Mouse (Mus musculus) stomach, postnatal 0 days (tissue): ENCODE results near the gene Gm45717.

Experiments
- CTCF ChIP-seq: IDR thresholded peaks from 2 replicates; pipeline ENCODE4 v1.5.1; 2016; ENCODE audit warnings: antibody characterized with exemption, low read depth, mild to moderate bottlenecking, moderate library complexity
- EP300 ChIP-seq: optimal IDR thresholded peaks from 2 replicates; pipeline ENCODE3; 2016; ENCODE audit warnings: antibody characterized with exemption

- TF ChIP-seq EP300, result no peak
- TF ChIP-seq CTCF, result no peak
Measured at GRCm38 (mm10) chr7:140900220-140900619, 55.5 kb downstream of the Gm45717 start, which contains the start of gene Cox8b.
